Mouse (Mus musculus) urinary bladder, adult 18-20 months (tissue): ENCODE measurements around the gene Tmem145.

ENCODE experiments used
- DNase-seq, 2 experiments: peaks; one replicate each; pipeline ENCODE4 v3.0.0; 2022; ENCODE audit warnings: low spot score in 2 of 2, mixed read lengths in 2 of 2

Tmem145 gene

DNA sequence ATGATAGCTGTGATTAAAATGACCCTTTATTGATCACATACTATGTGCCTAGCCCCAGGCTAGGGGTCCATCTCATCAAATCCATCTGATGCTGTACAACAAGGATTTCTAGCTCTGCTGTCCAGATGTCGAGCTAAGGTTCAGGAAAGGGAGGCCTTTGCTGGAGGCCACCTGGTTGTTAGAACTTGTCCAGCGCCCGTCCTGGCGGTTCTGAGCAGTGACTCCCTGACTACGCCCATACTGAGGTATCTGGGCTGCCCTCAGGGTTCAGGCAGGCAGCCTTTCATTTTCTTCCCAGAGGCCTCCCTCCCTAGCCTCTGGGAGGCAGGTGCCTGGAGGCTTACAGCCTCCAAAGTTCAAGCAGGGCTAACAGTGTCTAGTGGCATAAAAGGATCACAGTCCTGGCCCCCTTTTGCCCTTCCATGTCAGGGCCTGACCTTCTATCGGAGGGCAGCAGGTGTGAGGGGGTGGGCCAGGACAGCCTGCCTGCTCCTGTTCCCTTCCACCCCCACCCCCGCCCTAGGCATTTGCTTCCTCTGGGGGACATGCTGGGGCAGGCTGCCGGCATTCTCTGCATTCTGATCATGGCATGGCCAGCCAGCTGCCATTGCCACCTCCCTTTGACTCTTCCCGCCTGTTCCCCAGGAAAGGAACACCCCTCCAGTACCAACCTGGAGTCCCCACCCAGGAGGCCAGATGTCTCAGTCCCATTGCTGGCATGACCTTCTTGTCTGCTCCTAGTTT is 30.2 kb upstream of the Tmem145 start:
- peak; percentile 59 to 61 for DNase-seq

DNA sequence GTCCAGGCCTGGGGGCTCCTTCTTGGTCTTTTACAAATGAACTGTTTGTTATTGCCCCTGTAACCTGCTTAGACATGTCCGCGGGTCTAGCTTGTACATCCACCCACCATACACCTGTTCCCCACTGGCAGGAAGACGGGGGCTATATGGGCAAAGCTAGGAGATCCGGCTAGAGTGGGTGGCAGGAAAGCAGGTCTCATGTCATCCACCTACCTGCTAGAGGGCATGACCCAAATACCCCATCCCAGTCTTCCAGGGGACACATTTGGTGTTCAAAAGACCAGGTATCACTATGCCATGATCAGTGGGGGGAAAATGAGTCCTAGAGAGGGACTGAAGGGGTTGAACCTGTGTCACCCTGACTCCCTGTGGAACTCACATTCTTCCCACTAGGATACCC is 28.5 kb upstream of the Tmem145 start:
- DNase-seq, result no peak

DNA sequence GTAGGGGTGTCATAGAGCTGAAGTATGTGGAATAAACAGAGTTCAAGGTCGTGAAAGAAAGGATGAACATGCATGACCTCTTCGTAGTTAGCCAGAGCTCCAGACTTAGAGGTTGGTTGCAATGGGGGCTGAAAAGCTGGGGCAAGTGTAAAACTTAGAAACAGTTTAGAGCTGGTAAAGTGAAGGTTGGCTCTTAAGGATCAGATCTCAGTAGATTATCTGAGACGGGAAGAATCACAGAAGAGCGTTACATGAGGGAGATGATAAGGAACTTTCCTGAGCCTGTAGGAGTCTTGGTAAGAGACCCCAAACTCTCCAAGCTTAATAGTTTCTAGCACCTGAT is 27.9 kb upstream of the Tmem145 start:
- no peak for DNase-seq

DNA sequence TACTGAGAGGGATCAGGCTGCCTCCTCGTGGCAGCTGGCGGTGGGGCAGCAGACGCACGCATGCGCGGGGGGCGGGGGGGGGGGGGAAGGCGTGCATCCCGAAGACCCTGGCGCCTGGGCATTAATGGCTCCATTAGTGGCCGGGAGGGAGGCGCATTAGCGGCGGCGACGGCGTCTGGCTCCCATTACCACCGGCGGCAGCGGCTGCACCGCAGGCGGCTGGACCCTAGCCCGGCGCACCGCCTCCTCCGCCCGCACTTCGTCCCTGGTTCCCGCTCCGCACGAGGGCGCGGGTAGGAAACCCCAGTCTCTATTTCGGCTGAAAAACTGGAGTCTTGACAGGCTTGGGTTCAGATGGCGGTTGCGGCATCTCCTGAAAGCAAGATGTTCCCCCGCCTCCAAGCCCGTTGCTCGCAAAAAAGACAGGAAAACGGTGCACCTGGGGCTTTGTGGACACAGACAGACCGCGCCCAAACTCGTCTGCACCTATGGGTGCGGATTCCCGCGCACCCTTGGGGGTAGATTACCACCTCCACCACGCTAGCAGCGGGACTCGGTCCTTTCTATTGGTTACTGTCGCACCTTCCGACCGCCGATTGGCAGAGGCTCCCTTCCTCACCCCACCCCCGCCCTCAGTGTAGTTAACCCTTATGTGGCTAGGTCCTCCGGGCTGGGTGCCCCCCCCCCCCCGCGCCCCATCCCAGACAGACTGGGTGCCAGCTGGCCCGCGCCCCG is 27.4 kb upstream of the Tmem145 start:
- peak; percentile 68 to 77 for DNase-seq

DNA sequence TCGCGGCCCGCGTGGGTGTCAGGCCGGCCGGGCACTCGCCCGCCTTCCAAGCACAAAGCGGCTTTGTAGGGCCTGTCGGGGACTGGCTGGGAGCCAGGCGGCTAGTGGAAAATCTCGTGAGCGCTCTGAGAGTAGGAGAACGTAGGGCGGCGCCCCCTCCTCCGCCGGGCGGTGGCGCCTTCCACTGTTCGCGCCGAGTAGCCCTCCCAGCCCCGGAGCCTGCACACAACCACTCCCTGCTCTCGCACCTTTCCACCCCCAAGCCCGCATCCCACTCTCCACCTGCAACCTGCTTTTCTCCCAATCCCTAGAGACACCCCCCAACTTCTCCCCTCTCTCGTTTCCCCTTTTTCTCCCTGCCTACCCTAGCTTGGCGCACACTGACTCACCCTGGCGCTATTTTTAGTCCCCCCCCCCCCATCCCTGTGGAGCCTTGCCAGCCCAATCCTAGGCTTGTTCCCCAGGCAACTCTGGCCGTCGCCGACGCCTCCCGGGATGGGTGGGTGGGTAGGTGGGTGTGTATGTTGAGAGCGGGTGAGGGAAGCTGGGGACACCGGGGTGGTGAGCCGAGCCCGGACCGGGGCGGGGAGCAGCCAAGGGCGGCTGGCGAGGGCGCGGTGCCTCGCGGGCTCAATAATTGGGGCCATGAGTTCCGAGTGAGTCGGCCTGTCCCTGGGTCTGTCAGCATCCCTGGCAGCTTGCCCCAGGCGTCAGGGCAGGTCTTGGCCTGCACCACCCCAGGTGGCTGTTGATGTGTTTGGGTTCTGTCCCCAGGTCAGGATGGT is 26.6 kb upstream of the Tmem145 start:
- peak; percentile 77 to 81 for DNase-seq

DNA sequence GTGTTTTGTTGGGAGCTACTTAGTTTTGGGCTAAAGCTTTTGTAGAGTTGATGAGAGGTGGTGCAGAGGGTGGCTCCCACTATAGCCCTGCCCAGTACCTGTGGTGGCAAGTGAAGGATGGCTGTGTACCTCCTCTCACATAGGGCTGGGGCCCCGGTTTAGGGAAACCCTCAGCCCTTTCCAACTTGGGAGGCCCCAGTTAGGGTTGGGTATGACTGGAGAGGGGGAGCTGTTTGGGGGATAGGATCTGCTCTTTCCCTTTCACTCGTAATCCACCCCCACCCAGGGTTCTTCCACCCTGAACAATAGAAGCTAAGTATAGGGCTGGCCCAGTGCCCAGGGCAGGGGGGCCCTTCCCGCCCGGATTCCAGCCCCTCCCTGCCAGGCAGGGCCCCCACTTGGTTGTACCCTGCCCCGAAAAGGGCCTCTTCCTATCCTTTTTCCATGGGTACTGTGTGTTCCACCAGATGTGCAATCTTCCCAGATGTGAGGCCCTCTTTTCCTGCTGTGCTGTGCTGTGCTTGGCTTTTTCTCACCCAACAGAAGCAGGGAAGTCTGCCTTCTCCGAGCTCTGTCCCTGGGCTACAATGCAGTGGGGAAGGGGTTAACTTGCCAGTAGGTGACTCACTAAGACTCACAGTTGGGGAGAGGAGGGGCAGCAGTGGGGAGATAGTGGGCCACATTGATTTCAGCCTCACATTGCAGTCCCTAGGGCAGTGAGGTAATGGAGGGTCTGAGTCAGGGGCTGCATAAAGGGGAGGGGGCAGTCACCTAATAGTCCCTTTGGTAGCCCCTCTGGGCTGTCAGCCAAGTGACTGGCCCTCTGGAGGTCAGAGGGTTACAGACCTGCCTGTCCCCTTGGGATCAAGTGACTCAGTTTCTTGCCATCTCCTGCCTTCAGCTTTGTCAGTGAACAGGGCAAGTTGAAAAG is 25.8 kb upstream of the Tmem145 start:
- peak in 1 of 2 experiments; percentile 52 for DNase-seq

DNA sequence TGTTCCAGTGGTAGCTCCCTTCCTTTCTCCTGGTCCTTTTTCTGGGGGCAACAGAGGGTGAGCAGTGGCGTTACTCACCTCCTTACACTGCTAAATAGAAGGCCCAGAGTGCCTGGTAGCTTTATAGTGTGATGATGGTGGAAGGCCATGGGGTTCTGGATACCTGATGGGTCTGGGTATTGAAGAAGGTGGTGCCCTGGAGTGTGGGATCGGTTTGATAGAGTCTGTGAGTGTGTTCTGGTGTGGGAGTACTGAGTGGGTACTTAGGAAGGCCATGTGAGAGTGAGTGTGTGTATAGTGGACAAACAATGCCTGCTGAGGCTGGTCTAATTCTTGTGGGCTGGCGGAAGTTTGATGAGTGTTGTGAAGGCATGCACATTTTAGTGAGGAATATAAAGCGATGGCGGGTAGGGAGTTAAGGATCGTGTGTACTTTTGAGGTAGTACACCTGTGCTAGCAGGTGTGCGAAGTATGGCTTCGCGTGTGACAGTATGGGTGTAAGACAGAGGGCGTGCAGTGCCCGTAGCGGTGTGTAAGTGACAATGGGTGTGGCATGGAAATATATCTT is 24.7 kb upstream of the Tmem145 start:
- DNase-seq, result no peak

DNA sequence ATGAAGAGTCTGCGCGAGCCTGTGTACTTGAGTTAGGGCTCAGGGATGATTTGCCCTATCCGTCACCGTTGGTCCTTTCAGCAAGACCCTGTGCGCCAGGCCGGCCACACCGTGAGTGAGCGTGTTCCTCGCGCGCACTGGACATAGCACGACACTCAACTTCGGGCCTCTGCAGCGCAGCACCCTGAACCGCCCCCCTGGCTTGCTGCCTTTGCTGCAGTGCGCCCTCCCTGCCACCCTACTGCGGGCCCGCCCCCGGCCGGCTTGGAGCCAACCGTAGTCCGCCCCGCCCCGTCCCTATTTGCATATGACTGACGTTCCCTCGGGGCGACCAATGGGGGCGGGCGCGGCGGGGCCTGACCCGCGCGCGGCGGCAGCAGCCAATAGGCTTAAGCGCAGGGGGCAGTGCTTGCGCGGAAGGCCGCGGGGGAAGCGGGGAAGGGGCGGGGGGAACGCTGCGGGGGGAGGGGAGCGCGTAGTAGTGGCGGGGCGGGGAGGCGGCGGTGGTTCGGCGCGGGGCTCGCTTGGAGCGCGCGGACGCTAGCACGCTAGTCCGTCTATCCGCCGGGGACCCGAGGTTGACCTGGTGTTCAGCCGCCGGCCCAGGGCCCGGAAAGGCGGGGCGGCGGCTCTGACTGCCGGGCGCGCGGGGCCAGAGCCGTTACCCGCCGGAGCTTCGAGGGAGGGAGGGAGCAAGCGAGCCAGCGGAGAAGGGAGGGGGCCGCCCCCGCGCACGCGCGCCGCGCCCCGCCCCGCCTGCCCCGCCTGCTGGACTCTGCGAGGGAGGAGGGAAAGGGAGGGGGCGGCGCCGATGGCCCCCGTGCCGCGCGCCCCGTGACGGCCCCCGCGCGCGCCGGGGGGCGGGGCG is 23.9 kb upstream of the Tmem145 start:
- peak; percentile 93 to 97 for DNase-seq

DNA sequence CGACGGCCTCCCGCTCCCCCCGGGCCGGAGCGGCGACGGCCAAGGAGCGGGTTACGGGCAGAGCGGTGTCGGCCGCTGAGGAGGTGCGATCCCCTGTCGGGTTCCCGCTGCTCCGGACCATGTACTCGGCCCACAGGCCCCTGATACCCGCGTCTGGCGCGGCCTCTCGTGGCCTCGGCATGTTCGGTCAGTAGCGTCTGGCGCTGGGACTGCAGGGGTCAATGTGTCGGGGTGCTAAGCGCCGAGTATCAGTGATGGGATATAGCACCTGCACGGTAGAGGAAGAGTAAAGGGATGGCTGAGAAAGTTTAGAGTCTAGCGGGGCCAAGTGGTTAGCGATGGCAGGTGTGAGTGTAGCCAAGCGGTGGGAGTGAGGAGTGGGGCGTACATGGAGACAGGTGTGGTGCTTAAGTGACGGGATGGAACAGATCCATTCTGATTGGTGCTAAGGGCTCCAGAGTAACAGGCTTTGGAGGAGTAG is 23.1 kb upstream of the Tmem145 start:
- DNase-seq, result peak in 1 of 2 experiments; percentile 49

DNA sequence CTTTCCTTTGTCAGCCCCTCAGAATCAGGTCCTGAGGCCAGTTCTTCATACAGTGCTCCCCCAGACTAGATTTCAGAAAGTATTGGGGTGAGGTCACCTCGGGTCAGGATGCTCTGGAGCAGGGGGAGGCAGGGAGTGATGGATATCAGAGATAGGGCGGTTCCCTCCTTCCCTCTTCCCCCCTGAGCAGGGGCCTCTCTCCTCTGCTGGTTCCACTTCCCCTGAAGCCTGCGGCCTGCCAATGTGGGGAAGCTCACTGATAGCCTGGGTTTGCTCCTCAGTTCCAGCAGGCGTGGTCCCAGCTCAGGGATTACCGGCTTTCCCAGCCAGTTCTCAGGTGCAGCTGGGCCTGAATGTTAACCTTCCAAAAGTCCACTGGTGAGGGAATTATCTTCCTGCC is 22.3 kb upstream of the Tmem145 start:
- no peak for DNase-seq

DNA sequence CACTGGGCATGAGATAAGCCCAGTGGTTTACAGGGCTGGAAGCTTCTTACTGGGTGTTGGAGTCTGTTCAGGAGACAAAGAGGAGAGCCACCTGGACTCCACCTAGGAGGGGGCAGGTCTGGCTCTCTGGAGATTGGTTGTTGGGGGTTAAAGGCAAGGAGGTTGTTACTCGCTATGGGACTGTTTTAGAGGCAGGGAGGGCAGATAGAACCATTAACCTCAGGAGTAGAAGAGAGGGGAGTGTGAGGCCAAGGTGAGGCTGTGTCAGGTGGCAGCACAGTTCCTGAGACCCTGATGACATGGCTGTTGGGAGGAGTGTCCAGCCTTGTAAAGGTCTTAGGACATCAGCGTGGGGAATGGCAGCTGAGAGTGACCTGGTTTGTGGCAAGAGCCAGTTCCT is 21.7 kb upstream of the Tmem145 start:
- DNase-seq, result no peak

DNA sequence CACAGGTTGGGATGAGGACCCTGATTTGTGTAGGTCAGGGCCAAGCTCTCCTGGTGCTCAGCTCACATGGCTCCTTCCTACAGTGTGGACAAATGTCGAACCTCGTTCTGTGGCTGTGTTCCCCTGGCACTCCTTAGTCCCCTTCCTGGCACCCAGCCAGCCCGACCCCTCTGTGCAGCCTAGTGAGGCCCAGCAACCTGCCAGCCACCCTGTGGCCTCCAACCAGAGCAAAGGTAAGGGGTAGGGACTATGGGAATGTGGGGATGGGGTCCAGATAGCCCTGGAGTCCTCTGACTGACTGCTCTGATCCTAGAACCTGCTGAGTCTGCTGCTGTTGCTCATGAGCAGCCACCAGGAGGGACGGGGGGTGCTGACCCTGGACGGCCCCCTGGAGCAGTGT is 21.1 kb upstream of the Tmem145 start:
- no peak for DNase-seq

DNA sequence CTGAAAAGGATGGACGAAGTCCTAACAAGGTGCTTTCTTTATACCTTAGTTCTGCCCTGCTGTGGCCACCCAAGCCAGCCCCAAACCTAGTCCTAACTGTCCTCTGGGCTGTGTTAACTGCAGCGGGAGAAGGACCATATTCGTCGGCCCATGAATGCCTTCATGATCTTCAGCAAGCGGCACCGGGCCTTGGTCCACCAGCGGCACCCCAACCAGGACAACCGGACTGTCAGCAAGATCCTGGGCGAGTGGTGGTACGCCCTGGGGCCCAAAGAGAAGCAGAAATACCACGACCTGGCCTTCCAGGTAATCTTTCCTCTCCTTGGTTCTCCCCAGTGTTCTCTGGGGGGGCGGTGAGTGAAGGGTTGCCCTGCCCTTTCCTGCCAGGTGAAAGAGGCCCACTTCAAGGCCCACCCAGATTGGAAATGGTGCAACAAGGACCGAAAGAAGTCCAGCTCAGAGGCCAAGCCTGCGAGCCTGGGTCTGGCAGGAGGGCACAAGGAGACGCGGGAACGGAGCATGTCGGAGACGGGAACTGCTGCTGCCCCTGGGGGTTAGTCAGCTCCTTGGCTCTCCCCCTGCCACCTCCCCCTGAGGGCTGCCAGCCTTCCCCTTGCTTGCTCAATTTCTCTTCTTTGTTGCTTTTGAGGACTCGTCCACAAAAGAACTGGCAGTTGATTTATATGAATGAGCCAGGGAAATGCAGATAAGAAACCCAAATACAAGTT is 20.2 kb upstream of the Tmem145 start:
- DNase-seq, result no peak

DNA sequence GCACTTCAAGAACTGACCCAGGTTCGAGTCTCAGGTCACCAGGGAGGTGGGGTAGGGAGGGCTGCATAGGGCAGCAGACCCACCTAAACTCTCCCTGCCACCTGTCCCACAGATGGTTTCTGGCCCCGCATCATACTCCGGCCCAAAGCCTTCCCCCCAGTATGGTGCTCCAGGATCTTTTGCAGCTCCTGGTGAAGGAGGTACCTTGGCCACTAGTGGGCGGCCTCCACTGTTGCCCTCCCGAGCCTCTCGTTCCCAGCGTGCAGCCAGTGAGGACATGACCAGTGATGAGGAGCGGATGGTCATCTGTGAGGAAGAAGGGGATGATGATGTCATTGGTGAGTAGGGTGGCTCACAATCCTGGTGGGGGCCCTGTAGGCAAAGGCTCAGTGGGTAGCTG is 18.9 kb upstream of the Tmem145 start:
- no peak for DNase-seq

DNA sequence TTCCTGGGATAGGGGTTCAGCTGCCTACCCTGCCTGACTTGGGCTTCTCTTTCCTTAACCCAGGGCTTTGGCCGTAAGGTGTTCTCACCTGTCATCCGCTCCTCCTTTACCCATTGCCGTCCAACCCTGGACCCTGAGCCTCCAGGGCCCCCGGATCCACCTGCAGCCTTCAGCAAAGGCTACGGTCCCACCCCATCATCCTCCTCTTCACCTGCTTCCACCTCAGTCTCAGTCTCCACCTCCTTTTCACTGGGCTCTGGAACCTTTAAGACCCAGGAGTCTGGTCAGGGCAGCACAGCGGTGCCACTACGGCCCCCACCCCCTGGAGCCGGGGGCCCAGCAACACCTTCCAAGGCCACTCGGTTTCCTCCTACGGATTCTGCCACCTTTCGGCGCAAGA is 17.9 kb upstream of the Tmem145 start:
- no peak for DNase-seq

DNA sequence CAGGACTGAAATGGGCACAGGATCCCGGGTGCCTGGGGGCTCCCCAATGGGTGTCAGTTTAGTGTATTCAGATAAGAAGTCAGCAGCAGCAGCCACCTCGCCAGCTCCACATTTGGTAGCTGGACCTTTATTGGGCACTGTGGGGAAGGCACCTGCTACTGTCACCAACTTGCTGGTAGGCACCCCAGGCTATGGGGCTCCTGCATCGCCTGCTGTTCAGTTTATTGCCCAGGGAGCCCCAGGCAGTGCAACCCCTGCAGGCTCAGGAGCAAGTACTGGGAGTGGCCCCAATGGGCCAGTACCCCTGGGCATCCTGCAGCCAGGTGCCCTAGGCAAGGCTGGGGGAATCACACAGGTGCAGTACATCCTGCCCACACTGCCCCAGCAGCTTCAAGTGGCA is 17.2 kb upstream of the Tmem145 start:
- DNase-seq, result no peak

DNA sequence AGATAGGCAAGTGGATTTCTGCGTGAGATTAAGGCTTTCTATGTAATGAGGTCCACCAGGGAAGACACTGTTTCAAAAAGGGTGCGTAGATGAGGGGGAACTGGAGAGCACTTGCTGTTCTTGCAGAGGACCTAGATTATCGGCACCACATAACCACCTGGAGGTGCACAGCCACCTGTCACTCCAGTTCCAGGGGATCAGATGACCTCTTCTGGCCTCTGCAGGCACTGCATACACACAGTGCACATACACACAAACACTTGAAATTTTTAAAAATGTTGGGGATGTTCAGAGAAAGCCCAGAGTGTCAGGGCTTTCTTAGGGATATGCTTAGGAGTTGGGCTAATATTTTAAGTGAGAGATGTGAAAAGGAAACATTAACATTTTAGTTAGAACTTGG is 16.0 kb upstream of the Tmem145 start:
- DNase-seq, result no peak

DNA sequence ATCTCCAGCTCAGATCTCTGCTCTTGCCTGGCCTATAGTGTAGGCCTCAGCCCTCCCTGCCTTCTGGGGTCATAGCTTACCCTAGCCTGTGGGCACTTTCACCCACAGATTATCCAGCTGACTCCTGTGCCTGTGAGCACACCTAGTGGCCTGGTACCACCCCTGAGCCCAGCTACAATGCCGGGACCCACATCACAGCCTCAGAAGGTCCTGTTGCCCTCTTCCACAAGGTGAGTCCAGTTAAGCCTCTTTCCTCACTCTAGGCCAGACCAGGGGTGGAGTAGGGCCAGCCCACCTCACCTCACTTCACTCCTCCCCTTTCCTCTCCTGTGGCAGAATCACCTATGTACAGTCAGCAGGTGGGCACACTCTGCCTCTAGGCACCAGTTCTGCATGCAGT is 15.4 kb upstream of the Tmem145 start:
- DNase-seq, result no peak

DNA sequence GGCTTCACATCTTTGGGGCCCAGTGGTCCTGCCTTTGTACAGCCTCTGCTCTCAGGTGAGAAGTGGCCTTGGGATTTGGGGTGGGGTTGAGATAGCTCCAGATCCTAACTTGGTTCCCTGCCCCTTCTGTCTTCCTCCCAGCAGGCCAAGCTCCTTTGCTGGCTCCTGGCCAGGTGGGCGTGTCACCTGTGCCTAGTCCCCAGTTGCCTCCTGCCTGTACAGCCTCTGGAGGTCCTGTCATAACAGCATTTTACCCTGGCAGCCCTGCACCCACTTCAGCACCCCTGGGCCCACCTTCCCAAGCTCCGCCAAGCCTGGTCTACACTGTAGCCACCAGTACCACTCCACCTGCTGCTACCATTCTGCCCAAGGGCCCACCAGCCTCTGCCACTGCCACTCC is 15.0 kb upstream of the Tmem145 start:
- no peak for DNase-seq

DNA sequence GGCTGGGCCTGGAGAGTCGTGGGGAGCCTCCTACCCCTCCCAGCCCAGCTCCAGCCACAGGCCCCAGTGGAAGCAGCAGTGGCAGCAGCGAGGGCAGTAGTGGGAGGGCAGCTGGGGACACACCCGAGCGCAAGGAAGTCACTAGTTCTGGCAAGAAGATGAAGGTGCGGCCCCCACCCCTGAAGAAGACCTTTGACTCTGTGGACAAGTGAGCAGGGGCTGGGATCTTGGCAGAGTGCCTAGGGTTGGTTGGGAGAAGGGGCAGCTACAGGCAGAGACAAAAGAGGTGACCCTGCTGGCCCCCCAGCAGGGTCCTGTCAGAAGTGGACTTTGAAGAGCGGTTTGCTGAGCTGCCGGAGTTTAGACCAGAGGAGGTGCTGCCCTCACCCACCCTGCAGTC is 13.8 kb upstream of the Tmem145 start:
- no peak for DNase-seq
